Mouse (Mus musculus): ENCODE data around the gene Tnfrsf9. TPM values are rescaled to one million over a fixed set of nuclear protein-coding genes. Genes with fewer than 3 reads are reported as not detected.

Gene Tnfrsf9
- polyA plus RNA-seq, 1 experiment from 2014 or later, result 1.3 TPM

GRCm38 (mm10) chr4:150913743-150914142, 619 bp upstream of the Tnfrsf9 start:
- no peaks in the 10 kb centered on the region for H3K36me3 ChIP-seq
- ATAC-seq (ENCODE audit: insufficient number of reproducible peaks, low FRiP score, low TSS enrichment, low read depth), result no peak
- H3K27ac ChIP-seq (replicated peaks), result peak overlapping the region; percentile 93
- no peaks in the 10 kb centered on the region for H3K27me3 ChIP-seq
- peak overlapping the region; percentile 57 for H3K4me2 ChIP-seq (replicated peaks)
- H3K4me3 ChIP-seq (replicated peaks), result peak overlapping the region; percentile 75
- peak overlapping the region; percentile 85 for H3K9ac ChIP-seq
- whole genome bisulfite sequencing, result 14% methylated on average over 12 of the region's 12 CpGs
- H3K4me1 ChIP-seq, result peaks cover 19% of the 10 kb centered on the region
- H3K9me3 ChIP-seq (replicated peaks), result no peaks in the 10 kb centered on the region

GRCm38 (mm10) chr4:150915181-150915906, 982 bp downstream of the Tnfrsf9 start:
- no peaks in the 10 kb centered on the region for H3K36me3 ChIP-seq
- peak overlapping the region; percentile 75 for H3K4me3 ChIP-seq (replicated peaks)
- no peaks in the 10 kb centered on the region for H3K9me3 ChIP-seq (replicated peaks)
- peaks cover 13% of the 10 kb centered on the region; the same call in 1 of the 2 replicates for H3K4me1 ChIP-seq
- no peak for ATAC-seq (ENCODE audit: insufficient number of reproducible peaks, low FRiP score, low TSS enrichment, low read depth)
- H3K27me3 ChIP-seq, result no peaks in the 10 kb centered on the region
- WGBS, result 48% methylated on average over 10 of the region's 10 CpGs
- peak overlapping the region; percentile 93 for H3K27ac ChIP-seq (replicated peaks)
- H3K4me2 ChIP-seq (replicated peaks), result peak overlapping the region; percentile 57
- H3K9ac ChIP-seq, result peak overlapping the region; percentile 85

- Histone ChIP-seq H3K9me3 (replicated peaks) (no peaks in the 10 kb centered on the region), H3K27me3 (no peaks in the 10 kb centered on the region), H3K36me3 (no peaks in the 10 kb centered on the region), H3K4me3 (replicated peaks) (no peak overlapping the region), H3K4me1 (peaks cover 13% of the 10 kb centered on the region; the same call in 1 of the 2 replicates), H3K27ac (replicated peaks) (no peak overlapping the region), H3K9ac (no peak overlapping the region), H3K4me2 (replicated peaks) (no peak overlapping the region)
- ATAC-seq (ENCODE audit: insufficient number of reproducible peaks, low FRiP score, low TSS enrichment, low read depth), result no peak
- 55% methylated on average over 8 of the region's 8 CpGs for WGBS
These were observed 3.1 kb downstream of the Tnfrsf9 start for GRCm38 (mm10) chr4:150917336-150918027.

DNA sequence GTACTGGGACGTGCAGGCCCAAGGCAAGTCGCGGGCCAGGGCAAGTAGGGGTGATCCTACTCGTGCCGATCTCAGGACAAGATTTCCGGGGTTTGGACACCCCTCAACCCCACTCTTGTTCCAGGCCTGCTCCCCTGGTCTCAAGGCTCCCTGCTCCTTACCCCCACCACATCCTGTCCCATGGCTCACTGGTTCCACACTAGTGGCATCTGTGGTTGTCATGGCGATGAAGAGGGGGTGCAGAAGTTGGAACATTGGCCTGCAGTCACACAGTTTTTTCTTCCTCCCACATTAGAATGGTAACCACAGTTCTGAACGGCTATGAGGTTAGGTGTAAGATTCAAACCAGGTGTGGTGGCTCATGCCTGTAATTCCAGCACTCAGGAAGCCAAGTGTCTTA, 6.8 kb downstream of the Tnfrsf9 start:
- no peak for ATAC-seq (ENCODE audit: insufficient number of reproducible peaks, low FRiP score, low TSS enrichment, low read depth)
- Histone ChIP-seq H3K27me3 (no peaks in the 10 kb centered on the region), H3K27ac (replicated peaks) (no peak overlapping the region), H3K9ac (no peak overlapping the region), H3K4me2 (replicated peaks) (no peak overlapping the region), H3K4me3 (replicated peaks) (no peak overlapping the region), H3K9me3 (replicated peaks) (no peaks in the 10 kb centered on the region), H3K4me1 (no peaks in the 10 kb centered on the region), H3K36me3 (no peaks in the 10 kb centered on the region)
- WGBS, result 74% methylated on average over 8 of the region's 8 CpGs

GRCm38 (mm10) chr4:150924308-150924707, 9.9 kb downstream of the Tnfrsf9 start:
- H3K4me2 ChIP-seq (replicated peaks), result no peak overlapping the region
- H3K9ac ChIP-seq, result no peak overlapping the region
- no peaks in the 10 kb centered on the region for H3K4me1 ChIP-seq
- WGBS, result 77% methylated on average over 13 of the region's 13 CpGs
- no peaks in the 10 kb centered on the region for H3K36me3 ChIP-seq
- no peaks in the 10 kb centered on the region for H3K9me3 ChIP-seq (replicated peaks)
- H3K27ac ChIP-seq (replicated peaks), result no peak overlapping the region
- no peaks in the 10 kb centered on the region for H3K27me3 ChIP-seq
- H3K4me3 ChIP-seq (replicated peaks), result no peak overlapping the region
- no peak for ATAC-seq (ENCODE audit: insufficient number of reproducible peaks, low FRiP score, low TSS enrichment, low read depth)

GRCm38 (mm10) chr4:150924936-150925335, 10.6 kb downstream of the Tnfrsf9 start:
- H3K4me3 ChIP-seq (replicated peaks), result no peak overlapping the region
- no peak for ATAC-seq (ENCODE audit: insufficient number of reproducible peaks, low FRiP score, low TSS enrichment, low read depth)
- WGBS, result 82% methylated on average over 6 of the region's 6 CpGs
- no peak overlapping the region for H3K9ac ChIP-seq
- H3K4me2 ChIP-seq (replicated peaks), result no peak overlapping the region
- no peaks in the 10 kb centered on the region for H3K4me1 ChIP-seq
- H3K36me3 ChIP-seq, result no peaks in the 10 kb centered on the region
- H3K27ac ChIP-seq (replicated peaks), result no peak overlapping the region
- H3K9me3 ChIP-seq (replicated peaks), result no peaks in the 10 kb centered on the region
- H3K27me3 ChIP-seq, result no peaks in the 10 kb centered on the region

- H3K4me3 ChIP-seq (replicated peaks), result no peak overlapping the region
- no peaks in the 10 kb centered on the region for H3K36me3 ChIP-seq
- WGBS, result 57% methylated on average over 5 of the region's 5 CpGs
- no peaks in the 10 kb centered on the region for H3K4me1 ChIP-seq
- H3K4me2 ChIP-seq (replicated peaks), result no peak overlapping the region
- ATAC-seq (ENCODE audit: insufficient number of reproducible peaks, low FRiP score, low TSS enrichment, low read depth), result no peak
- H3K9me3 ChIP-seq (replicated peaks), result no peaks in the 10 kb centered on the region
- no peak overlapping the region for H3K27ac ChIP-seq (replicated peaks)
- no peak overlapping the region for H3K9ac ChIP-seq
- peaks cover 5% of the 10 kb centered on the region; the same call in 1 of the 2 replicates for H3K27me3 ChIP-seq
These were observed 11.6 kb downstream of the Tnfrsf9 start for GRCm38 (mm10) chr4:150925923-150926322.

DNA sequence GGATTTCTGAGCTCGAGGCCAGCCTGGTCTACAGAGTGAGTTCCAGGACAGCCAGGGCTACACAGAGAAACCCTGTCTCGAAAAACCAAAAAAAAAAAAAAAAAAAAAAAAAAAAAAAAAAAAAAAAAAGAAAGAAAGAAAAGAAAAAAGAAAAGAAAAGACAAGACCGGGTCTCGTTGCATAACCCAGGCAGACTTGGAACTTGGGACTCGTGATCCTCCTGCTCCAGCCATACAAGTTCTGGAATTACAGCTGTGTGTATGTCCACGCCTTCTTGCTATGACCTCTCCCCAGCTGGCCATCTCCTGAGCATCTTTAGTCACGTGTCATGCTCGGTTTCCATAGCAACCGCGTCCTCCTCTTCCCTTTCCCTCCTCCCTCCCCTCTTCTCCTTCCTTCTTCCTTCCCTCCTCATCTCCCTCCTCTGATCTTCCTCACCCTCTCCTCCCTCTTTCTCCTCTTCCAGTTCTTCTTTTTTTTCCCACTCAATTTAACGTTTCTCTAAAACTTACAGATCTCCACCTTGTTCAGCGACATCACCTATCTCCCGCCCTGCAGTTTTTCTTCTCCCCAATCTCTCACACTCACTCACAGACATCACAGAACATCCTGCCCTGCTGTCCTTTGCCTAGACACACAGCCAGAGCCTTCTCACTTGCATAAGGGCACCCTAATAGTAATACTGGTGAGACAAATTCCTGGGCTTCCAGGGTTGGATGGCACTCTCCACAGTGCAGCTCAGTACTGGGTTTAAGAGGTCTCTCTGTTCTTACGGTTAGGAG, 12.8 kb downstream of the Tnfrsf9 start:
- Histone ChIP-seq H3K36me3 (no peaks in the 10 kb centered on the region), H3K27ac (replicated peaks) (no peak overlapping the region), H3K9me3 (replicated peaks) (no peaks in the 10 kb centered on the region), H3K4me1 (no peaks in the 10 kb centered on the region), H3K27me3 (peaks cover 5% of the 10 kb centered on the region; the same call in 1 of the 2 replicates), H3K4me3 (replicated peaks) (no peak overlapping the region), H3K9ac (no peak overlapping the region), H3K4me2 (replicated peaks) (no peak overlapping the region)
- 45% methylated on average over 13 of the region's 14 CpGs for WGBS
- ATAC-seq (ENCODE audit: insufficient number of reproducible peaks, low FRiP score, low TSS enrichment, low read depth), result no peak

DNA sequence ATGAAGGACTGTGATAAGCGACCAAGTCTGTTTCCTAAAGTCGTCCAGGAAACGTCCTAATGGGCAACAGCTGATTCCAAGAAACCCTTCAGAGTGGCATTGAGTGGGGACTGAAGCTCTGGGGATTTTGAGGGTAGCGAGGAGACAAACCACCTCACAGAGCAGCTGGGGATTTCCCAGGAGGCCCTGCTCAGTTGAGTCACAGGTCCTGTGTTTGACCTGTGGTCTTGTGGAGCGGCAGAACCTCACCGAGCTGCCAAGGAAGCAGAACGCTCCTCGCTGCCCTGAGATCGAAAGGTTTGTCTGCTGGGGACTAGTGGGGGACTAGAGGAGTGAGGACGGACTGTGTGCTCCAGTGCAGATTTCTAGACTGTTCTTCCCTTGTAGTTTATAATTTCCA, 13.4 kb downstream of the Tnfrsf9 start:
- H3K36me3 ChIP-seq, result no peaks in the 10 kb centered on the region
- 45% methylated on average over 10 of the region's 10 CpGs for WGBS
- no peaks in the 10 kb centered on the region for H3K4me1 ChIP-seq
- no peak overlapping the region for H3K4me2 ChIP-seq (replicated peaks)
- no peaks in the 10 kb centered on the region for H3K9me3 ChIP-seq (replicated peaks)
- H3K27ac ChIP-seq (replicated peaks), result no peak overlapping the region
- H3K27me3 ChIP-seq, result peaks cover 5% of the 10 kb centered on the region; the same call in 1 of the 2 replicates
- ATAC-seq (ENCODE audit: insufficient number of reproducible peaks, low FRiP score, low TSS enrichment, low read depth), result no peak
- H3K4me3 ChIP-seq (replicated peaks), result no peak overlapping the region
- no peak overlapping the region for H3K9ac ChIP-seq

DNA sequence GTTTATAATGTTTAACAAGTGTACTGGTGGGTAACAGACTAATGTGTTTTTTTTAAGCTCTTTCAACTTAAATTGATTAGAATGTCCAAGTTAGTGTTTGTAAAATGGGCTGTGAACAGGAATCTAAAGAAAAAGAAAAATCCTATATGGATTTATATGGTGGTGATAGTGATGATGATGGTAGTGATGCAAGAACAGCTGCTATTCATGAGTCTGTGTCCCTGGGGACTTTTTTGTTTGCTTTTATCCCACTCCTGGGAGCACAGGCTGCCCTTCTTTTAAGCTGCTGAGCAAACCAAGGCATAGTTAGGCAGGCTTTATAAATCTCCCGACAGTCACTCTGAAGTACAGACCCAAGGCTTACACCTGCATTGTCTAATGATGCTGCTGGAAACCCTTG, 19.1 kb downstream of the Tnfrsf9 start:
- ATAC-seq (ENCODE audit: insufficient number of reproducible peaks, low FRiP score, low TSS enrichment, low read depth), result peak; percentile 29; the same call in 1 of the 2 replicates
- H3K27me3 ChIP-seq, result peaks cover 5% of the 10 kb centered on the region; the same call in 1 of the 2 replicates
- H3K36me3 ChIP-seq, result no peaks in the 10 kb centered on the region
- no peak overlapping the region for H3K9ac ChIP-seq
- WGBS, result 68% methylated on average over 1 of the region's 1 CpGs
- H3K4me3 ChIP-seq (replicated peaks), result no peak overlapping the region
- no peaks in the 10 kb centered on the region for H3K9me3 ChIP-seq (replicated peaks)
- H3K27ac ChIP-seq (replicated peaks), result no peak overlapping the region
- no peak overlapping the region for H3K4me2 ChIP-seq (replicated peaks)
- H3K4me1 ChIP-seq, result no peaks in the 10 kb centered on the region; the same call in 1 of the 2 replicates

Data from embryonic facial prominence, embryonic 15.5 days (tissue).